Mouse (Mus musculus) hindbrain, embryonic 16.5 days (tissue): Measurements from ENCODE around the gene Ccl8. TPM values are rescaled to one million over a fixed set of nuclear protein-coding genes. Genes with fewer than 3 reads are reported as not detected.

ENCODE experiments used
- ATAC-seq: fragments of 200-750 bp; cut with Nextera tagmentation; 2 replicates; pipeline ENCODE4 v1.8.0; 2017; ENCODE audit warnings: moderate TSS enrichment, moderate library complexity
- H3K27ac ChIP-seq: fragments of 300-500 bp; sonication (generic); 2 replicates; pipeline ENCODE4 v1.5.1; 2014; ENCODE audit warnings: low read depth, mild to moderate bottlenecking, control low read depth, low read length, moderate library complexity
- H3K27me3 ChIP-seq: fragments of 300-500 bp; sonication (generic); replicated peaks from 2 replicates; pipeline ENCODE4 v1.6.1; 2014; ENCODE audit warnings: low read length; ENCODE audit not compliant: control insufficient read depth, insufficient read depth
- H3K36me3 ChIP-seq: fragments of 300-500 bp; sonication (generic); 2 replicates; pipeline ENCODE4 v1.6.1; 2014; ENCODE audit warnings: mild to moderate bottlenecking, low read length, moderate library complexity, mixed read lengths; ENCODE audit not compliant: control insufficient read depth, insufficient read depth
- H3K4me1 ChIP-seq: fragments of 300-500 bp; sonication (generic); 2 replicates; pipeline ENCODE4 v1.6.1; 2014; ENCODE audit warnings: low read depth, low read length; ENCODE audit not compliant: control insufficient read depth, insufficient read depth
- H3K4me2 ChIP-seq: fragments of 300-500 bp; sonication (generic); 2 replicates; pipeline ENCODE4 v1.6.1; 2014; ENCODE audit warnings: mild to moderate bottlenecking, low read length, control low read depth, moderate library complexity
- H3K4me3 ChIP-seq: fragments of 300-500 bp; sonication (generic); 2 replicates; pipeline ENCODE4 v1.5.1; 2014; ENCODE audit warnings: mild to moderate bottlenecking, low read length, control low read depth, moderate library complexity
- H3K9ac ChIP-seq: fragments of 300-500 bp; sonication (generic); 2 replicates; pipeline ENCODE4 v1.6.1; 2014; ENCODE audit warnings: low read depth, mild to moderate bottlenecking, control low read depth, low read length, moderate library complexity
- H3K9me3 ChIP-seq: fragments of 300-500 bp; sonication (generic); 2 replicates; pipeline ENCODE4 v1.6.1; 2014; ENCODE audit warnings: mild to moderate bottlenecking, low read length, moderate library complexity; ENCODE audit not compliant: control insufficient read depth
- WGBS: fragments of 180-500 bp; shearing (Covaris S2); extraction: QIAGEN DNeasy Blood & Tissue Kit; methylation state at CpG from one replicate; pipeline ENCODE4 v1.1.7; 2014; 5-methylcytosine and 5-hydroxymethylcytosine counted together
- polyA plus RNA-seq: library from polyadenylated mRNA; unstranded; fragments of >200 nt; fragmentation: Nextera tagmentation; extraction: Ambion mirVana; gene quantifications from 2 replicates; pipeline ENCODE4 v1.2.1, GENCODE M21; 2015

The Ccl8 gene
- polyA plus RNA-seq, 1 experiment from 2014 or later: not detected

DNA sequence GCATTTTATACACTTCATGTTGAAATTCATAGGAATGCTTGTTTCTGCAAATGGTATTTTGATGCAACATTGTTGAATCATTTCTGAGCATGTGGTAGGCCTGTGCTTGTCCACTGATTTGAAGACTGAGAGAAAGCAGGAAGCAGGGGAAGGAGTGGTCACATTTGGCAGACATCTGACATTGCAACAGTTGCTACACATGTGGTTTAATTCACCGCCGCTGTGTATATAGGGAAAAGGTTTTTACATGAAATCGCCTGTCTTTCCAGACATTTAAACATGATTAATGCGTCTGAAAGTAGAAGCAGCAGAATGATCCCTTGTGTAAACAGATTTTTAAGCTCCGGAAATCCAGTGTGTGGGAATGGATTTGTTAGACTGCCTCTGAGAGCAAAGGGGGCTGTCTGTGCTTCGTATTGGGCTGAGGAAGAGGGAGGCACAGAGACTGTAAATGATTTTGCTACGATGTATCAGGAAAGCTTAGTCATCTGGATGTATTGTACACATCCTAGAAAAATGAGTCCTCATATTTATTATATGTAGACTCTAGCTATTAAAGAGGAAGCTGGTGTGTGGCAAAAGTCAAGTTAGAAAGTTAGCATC lies 24.6 kb downstream of the Ccl8 start:
- Histone ChIP-seq H3K4me3 (no peak overlapping the region), H3K9ac (no peak overlapping the region), H3K9me3 (no peaks in the 10 kb centered on the region), H3K4me1 (no peaks in the 10 kb centered on the region), H3K27ac (no peak overlapping the region), H3K4me2 (no peak overlapping the region), H3K36me3 (no peaks in the 10 kb centered on the region), H3K27me3 (no peaks in the 10 kb centered on the region)
- 64% methylated on average over 7 of the region's 7 CpGs for WGBS
- ATAC-seq: no peak

DNA sequence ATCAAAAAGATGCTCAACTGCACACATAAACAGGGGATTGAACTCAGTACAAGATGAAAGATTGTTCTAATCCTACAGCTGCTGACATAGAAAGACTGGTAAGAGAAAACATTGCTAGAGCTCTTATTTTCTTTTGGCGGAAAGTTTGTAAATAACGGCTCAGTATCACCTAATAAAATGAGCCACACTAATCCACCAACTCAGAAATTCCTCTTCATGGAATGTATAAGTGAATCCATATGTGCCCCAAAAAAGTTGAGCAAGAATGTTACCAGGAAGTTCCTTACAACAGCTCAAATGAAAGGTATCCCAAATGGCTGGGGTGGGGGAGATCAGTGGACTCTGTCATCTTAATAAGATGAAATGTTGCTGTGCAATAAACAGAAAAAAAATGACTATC lies 44.1 kb downstream of the Ccl8 start:
- Histone ChIP-seq H3K9me3 (no peaks in the 10 kb centered on the region), H3K4me1 (no peaks in the 10 kb centered on the region), H3K36me3 (no peaks in the 10 kb centered on the region), H3K27me3 (no peaks in the 10 kb centered on the region), H3K4me3 (no peak overlapping the region), H3K4me2 (no peak overlapping the region), H3K9ac (no peak overlapping the region), H3K27ac (no peak overlapping the region)
- 93% methylated on average over 2 of the region's 2 CpGs for WGBS
- no peak for ATAC-seq

DNA sequence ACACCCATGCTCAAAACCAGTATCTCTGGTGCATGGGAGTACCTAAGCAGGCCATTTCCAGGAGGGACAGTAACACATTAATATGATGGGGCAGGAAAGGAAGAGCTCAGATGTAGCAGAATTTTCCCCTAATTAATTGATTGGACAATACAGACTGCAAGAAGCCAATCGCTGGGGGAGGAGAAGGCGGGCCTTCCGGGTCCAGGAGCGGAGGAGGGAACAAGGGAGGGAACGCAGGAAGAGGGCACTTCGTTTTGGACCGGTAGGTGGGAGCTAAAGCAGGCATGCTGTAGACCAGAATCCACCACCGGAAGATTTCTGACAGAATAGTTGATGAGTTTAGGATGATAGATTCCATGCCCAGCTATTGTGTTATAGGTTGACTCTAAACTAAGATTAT lies 48.3 kb downstream of the Ccl8 start:
- WGBS: 68% methylated on average over 8 of the region's 8 CpGs
- no peak overlapping the region for H3K4me3 ChIP-seq
- H3K9me3 ChIP-seq: no peaks in the 10 kb centered on the region
- H3K36me3 ChIP-seq: no peaks in the 10 kb centered on the region
- H3K4me2 ChIP-seq: no peak overlapping the region
- no peak for ATAC-seq
- no peaks in the 10 kb centered on the region for H3K4me1 ChIP-seq
- no peaks in the 10 kb centered on the region for H3K27me3 ChIP-seq
- H3K27ac ChIP-seq: no peak overlapping the region
- no peak overlapping the region for H3K9ac ChIP-seq

Other genes starting within 250 kb of the Ccl8 start
- gene Asic2, start 146.7 kb upstream of the Ccl8 start, polyA plus RNA-seq: 17.6 and 17.8 TPM in 2 replicates
- 0.37 and 0.45 TPM in 2 replicates for gene Ccl2, start 79.6 kb upstream of the Ccl8 start, polyA plus RNA-seq
- not detected in 2 replicates for gene Gm17268, start 76.6 kb upstream of the Ccl8 start, polyA plus RNA-seq
- 0.79 and 0.89 TPM in 2 replicates for gene Ccl7, start 69.5 kb upstream of the Ccl8 start, polyA plus RNA-seq
- gene Ccl11, start 57.4 kb upstream of the Ccl8 start, polyA plus RNA-seq: 0.24 and 0.38 TPM in 2 replicates
- gene Ccl12, start 13.3 kb upstream of the Ccl8 start, polyA plus RNA-seq: 1.7 and 2.1 TPM in 2 replicates
- gene Ccl1, start 190.5 kb downstream of the Ccl8 start, polyA plus RNA-seq: 0.46 TPM in 1 of 2 replicates, not detected in the other